Mouse (Mus musculus): ENCODE measurements around the gene Robo4. TPM values are rescaled to one million over a fixed set of nuclear protein-coding genes. Genes with fewer than 3 reads are reported as not detected.

The Robo4 gene
- polyA plus RNA-seq, 1 experiment from 2014 or later = 8.5 TPM

- Histone ChIP-seq H3K27ac (ENCODE audit: low read depth, low read length) (no peak overlapping the region), H3K27me3 (replicated peaks; ENCODE audit: control insufficient read depth, insufficient read depth, low read length) (peaks cover 93% of the 10 kb centered on the region), H3K9ac (ENCODE audit: low read depth, low read length) (no peak overlapping the region), H3K4me2 (no peak overlapping the region), H3K36me3 (ENCODE audit: control insufficient read depth, insufficient read depth, low read length) (no peaks in the 10 kb centered on the region), H3K9me3 (ENCODE audit: control insufficient read depth, low read length) (no peaks in the 10 kb centered on the region), H3K4me1 (replicated peaks; ENCODE audit: control insufficient read depth, insufficient read depth, low read length) (no peaks in the 10 kb centered on the region; the same call in 1 of the 2 replicates), H3K4me3 (ENCODE audit: low read depth, low read length) (no peak overlapping the region)
- 4% methylated on average over 3 of the region's 3 CpGs for WGBS
- ATAC-seq (replicated peaks; ENCODE audit: low FRiP score) (no peak), DNase-seq (ENCODE audit: low spot score) (no peak)
Observed at GRCm38 (mm10) chr9:37454991-37455390, 53.3 kb downstream of the Robo4 start.

GRCm38 (mm10) chr9:37455868-37456267, 54.2 kb downstream of the Robo4 start:
- Histone ChIP-seq H3K36me3 (ENCODE audit: control insufficient read depth, insufficient read depth, low read length) (no peaks in the 10 kb centered on the region), H3K4me1 (replicated peaks; ENCODE audit: control insufficient read depth, insufficient read depth, low read length) (peaks cover 4% of the 10 kb centered on the region), H3K9me3 (ENCODE audit: control insufficient read depth, low read length) (no peaks in the 10 kb centered on the region), H3K4me2 (no peak overlapping the region), H3K9ac (ENCODE audit: low read depth, low read length) (no peak overlapping the region), H3K27me3 (replicated peaks; ENCODE audit: control insufficient read depth, insufficient read depth, low read length) (peaks cover 98% of the 10 kb centered on the region), H3K27ac (ENCODE audit: low read depth, low read length) (no peak overlapping the region), H3K4me3 (ENCODE audit: low read depth, low read length) (no peak overlapping the region)
- WGBS = 5% methylated on average over 8 of the region's 8 CpGs
- DNase-seq (ENCODE audit: low spot score) (no peak), ATAC-seq (replicated peaks; ENCODE audit: low FRiP score) (no peak)

- 0 out of 2 replicates have a peak, but pooled peaks have one; percentile 29 for ATAC-seq (replicated peaks; ENCODE audit: low FRiP score)
- Histone ChIP-seq H3K9me3 (ENCODE audit: control insufficient read depth, low read length) (no peaks in the 10 kb centered on the region), H3K4me2 (peak overlapping the region; percentile 41), H3K9ac (ENCODE audit: low read depth, low read length) (no peak overlapping the region), H3K27ac (ENCODE audit: low read depth, low read length) (no peak overlapping the region), H3K4me1 (replicated peaks; ENCODE audit: control insufficient read depth, insufficient read depth, low read length) (peaks cover 4% of the 10 kb centered on the region), H3K4me3 (ENCODE audit: low read depth, low read length) (peak overlapping the region; percentile 21), H3K36me3 (ENCODE audit: control insufficient read depth, insufficient read depth, low read length) (no peaks in the 10 kb centered on the region), H3K27me3 (replicated peaks; ENCODE audit: control insufficient read depth, insufficient read depth, low read length) (peaks cover 98% of the 10 kb centered on the region)
- WGBS = under 1% methylated on average over 18 of the region's 20 CpGs
- peak; percentile 44 for DNase-seq (ENCODE audit: low spot score)
Observed at GRCm38 (mm10) chr9:37456481-37456910, 54.8 kb downstream of the Robo4 start.

- H3K9ac ChIP-seq (ENCODE audit: low read depth, low read length) = no peak overlapping the region
- no peak for ATAC-seq (replicated peaks; ENCODE audit: low FRiP score)
- no peak for DNase-seq (ENCODE audit: low spot score)
- H3K9me3 ChIP-seq (ENCODE audit: control insufficient read depth, low read length) = no peaks in the 10 kb centered on the region
- 61% methylated on average over 1 of the region's 1 CpGs for WGBS
- H3K27me3 ChIP-seq (replicated peaks; ENCODE audit: control insufficient read depth, insufficient read depth, low read length) = peaks cover 100% of the 10 kb centered on the region
- H3K36me3 ChIP-seq (ENCODE audit: control insufficient read depth, insufficient read depth, low read length) = no peaks in the 10 kb centered on the region
- H3K4me2 ChIP-seq = no peak overlapping the region
- no peak overlapping the region for H3K4me3 ChIP-seq (ENCODE audit: low read depth, low read length)
- H3K27ac ChIP-seq (ENCODE audit: low read depth, low read length) = no peak overlapping the region
- H3K4me1 ChIP-seq (replicated peaks; ENCODE audit: control insufficient read depth, insufficient read depth, low read length) = peaks cover 4% of the 10 kb centered on the region
Observed at GRCm38 (mm10) chr9:37457151-37457550, 55.5 kb downstream of the Robo4 start.

DNA sequence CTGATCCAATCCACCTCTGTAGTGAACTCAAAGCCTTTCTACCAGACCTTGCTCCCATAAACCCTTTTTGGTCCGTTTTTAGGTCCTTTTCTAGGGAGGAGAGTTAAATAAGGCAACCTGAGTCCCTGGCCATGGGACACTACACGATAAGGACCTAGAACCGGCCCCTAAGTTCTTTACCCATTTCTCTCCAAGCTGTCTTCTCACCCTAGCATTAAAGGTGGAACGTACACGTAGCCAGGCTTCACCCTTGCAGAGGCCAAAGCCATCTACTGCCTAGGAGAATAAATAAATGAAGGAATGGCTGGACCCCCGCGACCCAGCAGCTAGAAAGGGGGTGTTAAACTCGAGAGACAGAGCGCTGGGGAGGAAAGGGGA, 58.0 kb downstream of the Robo4 start:
- DNase-seq (ENCODE audit: low spot score) = no peak
- Histone ChIP-seq H3K9me3 (ENCODE audit: control insufficient read depth, low read length) (no peaks in the 10 kb centered on the region), H3K4me3 (ENCODE audit: low read depth, low read length) (no peak overlapping the region), H3K9ac (ENCODE audit: low read depth, low read length) (no peak overlapping the region), H3K27me3 (replicated peaks; ENCODE audit: control insufficient read depth, insufficient read depth, low read length) (peaks cover 82% of the 10 kb centered on the region), H3K36me3 (ENCODE audit: control insufficient read depth, insufficient read depth, low read length) (no peaks in the 10 kb centered on the region), H3K27ac (ENCODE audit: low read depth, low read length) (no peak overlapping the region), H3K4me2 (peak overlapping the region; percentile 65), H3K4me1 (replicated peaks; ENCODE audit: control insufficient read depth, insufficient read depth, low read length) (peaks cover 4% of the 10 kb centered on the region)
- no peak for ATAC-seq (replicated peaks; ENCODE audit: low FRiP score)
- 4% methylated on average over 9 of the region's 9 CpGs for WGBS

DNA sequence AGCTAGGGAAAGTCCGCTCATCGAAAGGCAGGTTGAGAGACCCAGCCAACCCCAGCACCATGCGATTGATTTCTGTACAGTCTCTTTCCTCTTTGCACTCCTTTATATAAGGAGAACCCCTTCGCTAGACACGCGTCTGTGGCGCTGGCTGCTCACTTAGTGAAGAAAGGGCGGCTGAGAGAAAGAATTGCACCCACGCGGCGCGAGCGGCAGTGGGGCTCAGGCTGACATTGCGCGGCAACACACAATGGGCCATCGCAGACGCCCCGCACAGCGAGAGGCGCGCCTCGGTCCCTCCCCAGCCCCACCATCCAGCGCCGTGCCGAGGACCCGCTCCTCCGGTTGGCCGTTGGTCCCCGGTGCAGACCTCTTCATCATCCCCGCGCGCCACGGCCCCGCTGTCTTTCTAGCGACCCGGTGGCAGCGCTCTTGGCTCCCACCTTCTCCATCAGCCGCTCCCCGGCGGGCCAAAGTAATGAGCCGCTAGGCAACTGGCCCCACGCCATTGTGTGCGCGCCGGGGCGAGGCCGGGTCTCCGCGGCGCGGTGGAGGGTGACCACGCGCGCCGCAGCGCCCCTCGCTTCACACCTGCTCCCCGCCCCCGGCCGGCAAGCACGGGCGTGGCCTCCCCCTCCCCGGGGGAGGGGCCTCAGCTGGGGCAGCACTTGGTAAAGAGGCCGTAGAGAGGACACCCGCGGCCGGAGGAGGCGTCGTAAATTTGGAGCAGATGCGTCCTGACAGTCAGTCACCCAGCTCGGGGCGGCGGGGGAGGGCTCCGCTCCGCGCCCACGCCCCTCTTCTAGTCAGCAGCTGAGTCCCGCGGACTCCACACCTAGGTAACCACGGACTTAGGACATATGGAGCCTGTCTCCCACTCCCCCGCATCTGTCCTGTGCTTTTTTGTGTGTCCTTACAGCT, 58.6 kb downstream of the Robo4 start:
- Histone ChIP-seq H3K27ac (ENCODE audit: low read depth, low read length) (no peak overlapping the region), H3K27me3 (replicated peaks; ENCODE audit: control insufficient read depth, insufficient read depth, low read length) (peaks cover 76% of the 10 kb centered on the region), H3K36me3 (ENCODE audit: control insufficient read depth, insufficient read depth, low read length) (no peaks in the 10 kb centered on the region), H3K4me2 (peak overlapping the region; percentile 65), H3K9me3 (ENCODE audit: control insufficient read depth, low read length) (no peaks in the 10 kb centered on the region), H3K4me1 (replicated peaks; ENCODE audit: control insufficient read depth, insufficient read depth, low read length) (peaks cover 4% of the 10 kb centered on the region), H3K4me3 (ENCODE audit: low read depth, low read length) (peak overlapping the region; percentile 41), H3K9ac (ENCODE audit: low read depth, low read length) (no peak overlapping the region)
- DNase-seq (ENCODE audit: low spot score) = no peak
- under 1% methylated on average over 78 of the region's 81 CpGs for WGBS
- ATAC-seq (replicated peaks; ENCODE audit: low FRiP score) = no peak

- ATAC-seq (replicated peaks; ENCODE audit: low FRiP score) (no peak), DNase-seq (ENCODE audit: low spot score) (no peak)
- no peaks in the 10 kb centered on the region for H3K36me3 ChIP-seq (ENCODE audit: control insufficient read depth, insufficient read depth, low read length)
- H3K4me2 ChIP-seq = peak overlapping the region; percentile 65
- peak overlapping the region; percentile 41 for H3K4me3 ChIP-seq (ENCODE audit: low read depth, low read length)
- peaks cover 4% of the 10 kb centered on the region for H3K4me1 ChIP-seq (replicated peaks; ENCODE audit: control insufficient read depth, insufficient read depth, low read length)
- H3K27me3 ChIP-seq (replicated peaks; ENCODE audit: control insufficient read depth, insufficient read depth, low read length) = peaks cover 69% of the 10 kb centered on the region
- 12% methylated on average over 5 of the region's 5 CpGs for WGBS
- no peaks in the 10 kb centered on the region for H3K9me3 ChIP-seq (ENCODE audit: control insufficient read depth, low read length)
- no peak overlapping the region for H3K27ac ChIP-seq (ENCODE audit: low read depth, low read length)
- H3K9ac ChIP-seq (ENCODE audit: low read depth, low read length) = no peak overlapping the region
Observed at GRCm38 (mm10) chr9:37460961-37461340, 59.3 kb downstream of the Robo4 start.

DNA sequence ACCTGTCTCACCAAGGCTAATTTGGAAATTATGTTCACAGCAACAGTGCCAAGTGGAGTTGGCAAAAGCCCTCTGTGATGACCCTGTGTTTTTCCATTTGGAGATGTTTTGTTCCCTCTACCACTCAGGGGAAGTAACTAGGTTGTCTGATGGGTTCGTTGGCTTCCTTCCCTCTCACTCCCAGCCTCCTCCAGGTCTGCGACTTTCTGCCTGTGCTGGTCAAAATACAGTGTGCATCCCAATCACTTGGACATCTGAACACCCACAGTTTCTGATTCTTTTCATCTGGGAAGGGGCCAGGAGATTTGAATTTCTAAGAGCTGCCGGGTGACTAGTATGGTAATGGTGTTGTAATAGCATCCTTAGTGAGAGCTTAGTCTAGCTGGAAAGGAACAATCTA, 59.9 kb downstream of the Robo4 start:
- Histone ChIP-seq H3K27me3 (replicated peaks; ENCODE audit: control insufficient read depth, insufficient read depth, low read length) (peaks cover 63% of the 10 kb centered on the region), H3K4me2 (no peak overlapping the region), H3K9ac (ENCODE audit: low read depth, low read length) (no peak overlapping the region), H3K27ac (ENCODE audit: low read depth, low read length) (no peak overlapping the region), H3K36me3 (ENCODE audit: control insufficient read depth, insufficient read depth, low read length) (no peaks in the 10 kb centered on the region), H3K9me3 (ENCODE audit: control insufficient read depth, low read length) (no peaks in the 10 kb centered on the region), H3K4me3 (ENCODE audit: low read depth, low read length) (no peak overlapping the region), H3K4me1 (replicated peaks; ENCODE audit: control insufficient read depth, insufficient read depth, low read length) (peaks cover 4% of the 10 kb centered on the region)
- DNase-seq (ENCODE audit: low spot score) (no peak), ATAC-seq (replicated peaks; ENCODE audit: low FRiP score) (no peak)
- 17% methylated on average over 3 of the region's 3 CpGs for WGBS

- WGBS = 18% methylated on average over 7 of the region's 7 CpGs
- Histone ChIP-seq H3K4me2 (no peak overlapping the region), H3K4me1 (replicated peaks; ENCODE audit: control insufficient read depth, insufficient read depth, low read length) (peaks cover 4% of the 10 kb centered on the region), H3K27me3 (replicated peaks; ENCODE audit: control insufficient read depth, insufficient read depth, low read length) (peaks cover 51% of the 10 kb centered on the region), H3K27ac (ENCODE audit: low read depth, low read length) (no peak overlapping the region), H3K4me3 (ENCODE audit: low read depth, low read length) (no peak overlapping the region), H3K9me3 (ENCODE audit: control insufficient read depth, low read length) (no peaks in the 10 kb centered on the region), H3K9ac (ENCODE audit: low read depth, low read length) (no peak overlapping the region), H3K36me3 (ENCODE audit: control insufficient read depth, insufficient read depth, low read length) (no peaks in the 10 kb centered on the region)
- no peak for ATAC-seq (replicated peaks; ENCODE audit: low FRiP score)
- no peak for DNase-seq (ENCODE audit: low spot score)
Observed at GRCm38 (mm10) chr9:37462764-37463163, 61.1 kb downstream of the Robo4 start.
